Mouse (Mus musculus) heart, embryonic 16.5 days (tissue): ENCODE data around the gene Usp46. TPM values are rescaled to one million over a fixed set of nuclear protein-coding genes. Genes with fewer than 3 reads are reported as not detected.
A peak's percentile ranks its signal among the peaks of the same experiment; 100 is the strongest.

Experiments used
- ATAC-seq: fragments of 200-750 bp; cut with Nextera tagmentation; replicated peaks from 2 replicates; pipeline ENCODE4 v1.8.0; 2017; ENCODE audit warnings: moderate number of reproducible peaks; ENCODE audit not compliant: insufficient read depth, low FRiP score; ENCODE audit errors: extremely low read depth
- H3K27ac ChIP-seq: fragments of 300-500 bp; sonication (generic); 2 replicates; pipeline ENCODE4 v1.5.1; 2014; ENCODE audit warnings: mild to moderate bottlenecking, low read length, control low read depth, moderate library complexity
- H3K27me3 ChIP-seq: fragments of 300-500 bp; sonication (generic); 2 replicates; pipeline ENCODE4 v1.6.1; 2014; ENCODE audit warnings: low read length, mixed read lengths; ENCODE audit not compliant: control insufficient read depth, insufficient read depth
- H3K36me3 ChIP-seq: fragments of 300-500 bp; sonication (generic); 2 replicates; pipeline ENCODE4 v1.6.1; 2014; ENCODE audit not compliant: control insufficient read depth, insufficient read depth
- H3K4me1 ChIP-seq: fragments of 300-500 bp; sonication (generic); 2 replicates; pipeline ENCODE4 v1.6.1; 2014; ENCODE audit warnings: low read length, mixed read lengths; ENCODE audit not compliant: control insufficient read depth, insufficient read depth
- H3K4me2 ChIP-seq: fragments of 300-500 bp; sonication (generic); 2 replicates; pipeline ENCODE4 v1.6.1; 2014; ENCODE audit warnings: low read depth, mild to moderate bottlenecking, control low read depth, low read length
- H3K4me3 ChIP-seq: fragments of 300-500 bp; sonication (generic); 2 replicates; pipeline ENCODE4 v1.5.1; 2014; ENCODE audit warnings: mild to moderate bottlenecking, control low read depth, low read length
- H3K9ac ChIP-seq: fragments of 300-500 bp; sonication (generic); 2 replicates; pipeline ENCODE4 v1.6.1; 2014; ENCODE audit warnings: low read length, control low read depth
- H3K9me3 ChIP-seq: fragments of 300-500 bp; sonication (generic); replicated peaks from 2 replicates; pipeline ENCODE4 v1.6.1; 2016; ENCODE audit warnings: low read length; ENCODE audit not compliant: control insufficient read depth
- WGBS: fragments of 180-500 bp; shearing (Covaris S2); extraction: QIAGEN DNeasy Blood & Tissue Kit; methylation state at CpG from one replicate; pipeline ENCODE4 v1.1.7; 2014; 5-methylcytosine and 5-hydroxymethylcytosine counted together
- polyA plus RNA-seq: library from polyadenylated mRNA; unstranded; fragments of >200 nt; fragmentation: Nextera tagmentation; extraction: Ambion mirVana; gene quantifications from 2 replicates; pipeline ENCODE4 v1.2.1, GENCODE M21; 2015

Gene Usp46
- polyA plus RNA-seq, 1 experiment from 2014 or later = 27.8 TPM

DNA sequence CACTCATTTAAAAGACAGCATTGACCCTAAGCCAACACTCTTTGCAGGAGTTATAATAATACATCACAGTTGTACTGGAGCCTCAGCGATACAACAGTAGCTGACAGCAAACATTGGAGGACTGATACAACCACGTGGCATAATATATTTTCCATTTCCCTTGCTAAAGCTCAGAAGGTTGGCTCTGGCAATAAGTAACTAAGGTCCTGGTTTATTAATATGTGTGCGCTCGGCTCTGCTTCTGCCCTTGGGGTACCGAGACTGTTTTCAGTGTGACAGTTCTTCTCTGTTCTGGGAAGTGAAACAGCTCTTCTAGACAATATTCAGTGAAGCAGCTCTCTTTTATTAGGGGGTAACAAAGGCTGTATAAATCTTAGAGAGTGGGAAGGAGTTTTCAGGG, 50.7 kb downstream of the Usp46 start:
- 90% methylated on average over 5 of the region's 5 CpGs for WGBS
- Histone ChIP-seq H3K9me3 (0 out of 2 replicates have a peak, but pooled peaks cover 3% of the 10 kb centered on the region), H3K4me2 (no peak overlapping the region), H3K27ac (no peak overlapping the region), H3K27me3 (no peaks in the 10 kb centered on the region), H3K4me3 (no peak overlapping the region), H3K4me1 (no peaks in the 10 kb centered on the region), H3K36me3 (peaks cover 20% of the 10 kb centered on the region), H3K9ac (no peak overlapping the region)
- ATAC-seq = no peak

DNA sequence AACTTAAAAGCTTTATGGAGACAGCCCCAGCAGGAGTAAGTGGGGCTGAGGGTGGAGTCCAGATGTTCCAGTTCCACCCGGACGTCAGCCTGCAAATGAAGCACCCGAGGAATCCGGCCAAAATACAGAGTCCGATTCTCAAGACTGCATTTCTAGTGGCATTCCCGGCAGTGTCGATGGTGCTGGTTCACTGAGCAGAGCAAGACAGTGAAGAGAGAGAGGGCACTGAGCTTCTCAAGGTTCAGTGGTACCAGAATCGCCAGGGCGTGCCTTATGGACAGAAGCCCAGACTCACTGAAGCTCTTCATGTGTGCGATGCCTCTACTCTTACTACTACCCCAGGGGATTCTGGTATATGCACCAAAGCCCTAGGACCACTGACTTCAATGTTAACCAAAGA, 56.6 kb downstream of the Usp46 start:
- H3K4me2 ChIP-seq = no peak overlapping the region
- H3K36me3 ChIP-seq = peaks cover 22% of the 10 kb centered on the region
- no peaks in the 10 kb centered on the region for H3K9me3 ChIP-seq
- H3K27me3 ChIP-seq = no peaks in the 10 kb centered on the region
- no peak for ATAC-seq
- no peak overlapping the region for H3K27ac ChIP-seq
- no peak overlapping the region for H3K4me3 ChIP-seq
- 94% methylated on average over 10 of the region's 10 CpGs for WGBS
- no peak overlapping the region for H3K9ac ChIP-seq
- H3K4me1 ChIP-seq = peaks cover 12% of the 10 kb centered on the region

DNA sequence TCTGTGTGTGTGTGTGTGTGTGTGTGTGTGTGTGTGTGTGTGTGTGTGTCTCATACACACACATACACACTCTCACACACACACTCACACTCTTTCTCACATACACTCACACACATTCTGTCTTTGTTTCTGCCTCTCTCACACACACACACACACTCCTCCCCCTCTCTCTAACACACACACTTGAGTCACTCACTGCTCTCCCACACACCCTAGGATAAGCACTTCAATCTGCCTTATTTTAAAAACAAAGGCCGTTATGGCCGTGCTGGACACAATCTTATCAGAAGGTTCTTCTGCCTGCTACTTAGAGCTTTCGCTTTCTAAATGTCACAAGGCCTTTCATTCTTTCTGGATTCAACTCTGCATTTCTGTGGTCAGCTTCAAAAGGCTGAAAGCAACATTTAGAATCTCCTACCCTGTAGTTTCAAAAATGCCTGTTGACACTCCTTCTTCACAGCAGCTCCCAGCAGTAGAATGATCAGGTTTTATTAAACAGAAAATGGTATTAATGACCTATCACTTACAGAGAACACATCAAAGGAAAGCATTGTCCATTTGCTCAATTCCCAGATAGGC, 60.6 kb downstream of the Usp46 start:
- H3K36me3 ChIP-seq = peaks cover 30% of the 10 kb centered on the region
- no peak overlapping the region for H3K4me3 ChIP-seq
- peak overlapping the region; percentile 26; the same call in 1 of the 2 replicates for H3K9ac ChIP-seq
- H3K4me2 ChIP-seq = 0 out of 2 replicates have a peak overlapping the region, but pooled peaks have one; percentile 1
- H3K9me3 ChIP-seq = no peaks in the 10 kb centered on the region
- H3K27ac ChIP-seq = peak overlapping the region; percentile 75
- peak; percentile 46; the same call in 1 of the 2 replicates for ATAC-seq
- WGBS = 15% methylated on average over 3 of the region's 3 CpGs
- H3K4me1 ChIP-seq = peaks cover 12% of the 10 kb centered on the region
- H3K27me3 ChIP-seq = no peaks in the 10 kb centered on the region

DNA sequence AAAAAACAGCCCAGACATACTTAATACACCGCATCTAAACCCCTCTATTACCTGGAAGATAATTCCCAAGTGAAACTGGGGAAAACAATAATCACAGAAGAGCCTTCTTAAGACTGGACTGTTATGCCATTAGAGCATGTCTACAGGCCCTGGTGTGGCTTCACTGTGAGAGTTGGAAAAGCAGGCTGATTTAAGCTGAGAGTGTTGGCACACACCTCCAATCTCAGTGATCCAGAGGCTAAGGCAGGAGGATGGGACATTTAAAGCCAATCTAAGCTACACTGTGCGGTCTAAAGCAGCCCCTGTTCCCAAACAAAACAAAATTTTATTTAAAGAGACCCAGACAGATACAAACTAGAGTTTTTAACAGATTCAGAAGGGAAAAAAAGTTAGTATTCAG, 62.3 kb downstream of the Usp46 start:
- WGBS = 98% methylated on average over 2 of the region's 2 CpGs
- no peak for ATAC-seq
- Histone ChIP-seq H3K4me1 (peaks cover 12% of the 10 kb centered on the region), H3K9ac (no peak overlapping the region), H3K36me3 (peaks cover 40% of the 10 kb centered on the region), H3K27me3 (no peaks in the 10 kb centered on the region), H3K27ac (no peak overlapping the region), H3K4me3 (no peak overlapping the region), H3K9me3 (no peaks in the 10 kb centered on the region), H3K4me2 (no peak overlapping the region)

DNA sequence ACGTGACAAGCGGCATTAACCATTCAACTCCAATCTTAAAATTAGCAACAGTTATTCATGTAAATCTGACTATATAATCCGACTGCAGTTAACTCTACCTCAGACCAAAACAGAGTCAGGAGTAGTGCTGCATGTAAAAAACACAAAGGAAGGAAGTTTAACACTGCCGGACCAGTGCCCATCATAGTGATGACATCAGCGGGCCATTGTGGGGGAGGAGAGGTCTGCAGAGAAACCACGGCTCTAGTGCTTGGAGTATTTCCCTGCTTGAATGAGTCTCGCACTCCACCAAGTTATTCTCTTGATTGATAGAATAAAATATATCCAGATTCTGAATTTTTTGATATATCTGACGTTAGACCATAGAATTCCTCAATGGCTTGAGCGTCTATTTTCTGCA, 66.5 kb downstream of the Usp46 start:
- Histone ChIP-seq H3K27ac (no peak overlapping the region), H3K4me1 (peaks cover 5% of the 10 kb centered on the region; the same call in 1 of the 2 replicates), H3K9me3 (no peaks in the 10 kb centered on the region), H3K4me3 (no peak overlapping the region), H3K27me3 (no peaks in the 10 kb centered on the region), H3K9ac (no peak overlapping the region), H3K36me3 (peaks cover 37% of the 10 kb centered on the region), H3K4me2 (no peak overlapping the region)
- ATAC-seq = no peak
- 70% methylated on average over 9 of the region's 9 CpGs for WGBS

DNA sequence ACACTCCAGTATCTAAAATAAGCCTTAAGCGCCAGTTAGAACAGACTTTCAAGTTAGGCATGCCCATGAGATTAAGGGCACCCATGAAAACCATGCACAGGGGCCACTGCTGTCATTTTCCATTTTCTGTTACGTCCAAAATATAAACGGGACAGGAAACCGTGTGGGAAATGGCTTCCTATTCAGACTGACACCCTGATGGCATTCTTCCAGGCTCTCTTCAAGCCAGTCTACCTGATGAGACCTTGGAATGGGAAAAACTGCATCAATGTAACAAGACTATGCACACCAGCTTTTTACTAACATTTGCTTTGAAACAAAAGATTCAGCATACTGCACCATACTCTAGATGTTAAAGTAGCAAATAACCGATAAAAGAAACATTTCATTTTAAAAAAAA, 69.3 kb downstream of the Usp46 start:
- WGBS = 61% methylated on average over 5 of the region's 5 CpGs

DNA sequence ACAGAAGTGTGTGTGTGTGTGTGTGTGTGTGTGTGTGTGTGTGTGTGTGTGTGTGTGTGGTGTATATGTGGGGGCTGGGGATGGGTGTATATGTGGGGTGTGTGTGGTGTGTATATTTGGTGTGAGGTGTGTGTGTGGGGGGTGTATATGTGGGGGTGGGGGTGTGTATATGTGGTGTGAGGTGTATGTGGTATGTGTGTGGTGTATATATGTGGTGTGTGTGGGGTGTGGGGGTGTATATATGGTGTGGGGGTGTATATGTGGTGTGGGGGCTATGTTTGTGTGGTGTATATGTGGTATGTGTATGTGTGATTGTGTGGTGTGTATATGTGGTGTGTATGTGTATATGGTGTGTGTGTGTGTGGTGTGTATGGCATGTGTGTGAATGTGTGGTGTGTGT, 73.4 kb downstream of the Usp46 start:
- no peaks in the 10 kb centered on the region for H3K27me3 ChIP-seq
- no peak overlapping the region for H3K27ac ChIP-seq
- H3K4me1 ChIP-seq = peaks cover 5% of the 10 kb centered on the region; the same call in 1 of the 2 replicates
- ATAC-seq = no peak
- H3K4me2 ChIP-seq = no peak overlapping the region
- no peak overlapping the region for H3K4me3 ChIP-seq
- no peaks in the 10 kb centered on the region for H3K36me3 ChIP-seq
- no peaks in the 10 kb centered on the region for H3K9me3 ChIP-seq
- H3K9ac ChIP-seq = no peak overlapping the region

More for the DNA sequence above, 69.3 kb downstream of the Usp46 start:
- peaks cover 25% of the 10 kb centered on the region for H3K36me3 ChIP-seq
- H3K9ac ChIP-seq = no peak overlapping the region
- no peak overlapping the region for H3K27ac ChIP-seq
- no peak overlapping the region for H3K4me3 ChIP-seq
- H3K9me3 ChIP-seq = no peaks in the 10 kb centered on the region
- H3K4me2 ChIP-seq = no peak overlapping the region
- no peaks in the 10 kb centered on the region for H3K27me3 ChIP-seq
- H3K4me1 ChIP-seq = peaks cover 5% of the 10 kb centered on the region; the same call in 1 of the 2 replicates
- ATAC-seq = no peak

DNA sequence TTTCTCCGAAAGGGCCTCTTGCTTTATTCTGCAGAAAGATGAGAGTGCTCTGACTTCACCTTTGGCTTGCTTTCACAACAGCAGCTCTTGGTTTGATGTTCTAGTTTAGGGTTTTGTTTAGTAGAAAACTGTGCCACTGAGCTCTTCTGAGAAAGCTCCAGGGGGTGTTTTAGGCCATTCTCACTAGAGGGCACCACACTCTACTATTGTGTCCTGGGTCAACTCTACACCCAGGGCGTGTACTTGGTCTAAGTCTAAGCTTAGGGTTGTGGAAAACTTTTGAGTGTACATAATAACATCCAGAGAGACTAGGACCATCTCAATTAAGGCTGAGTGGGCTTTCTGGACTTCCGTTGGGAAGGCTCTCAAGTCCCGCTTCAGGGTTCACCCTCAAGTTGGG, 74.7 kb downstream of the Usp46 start:
- ATAC-seq = 0 out of 2 replicates have a peak, but pooled peaks have one; percentile 39
- no peaks in the 10 kb centered on the region for H3K27me3 ChIP-seq
- H3K27ac ChIP-seq = no peak overlapping the region
- H3K9me3 ChIP-seq = no peaks in the 10 kb centered on the region
- no peaks in the 10 kb centered on the region for H3K36me3 ChIP-seq
- H3K4me1 ChIP-seq = no peaks in the 10 kb centered on the region
- no peak overlapping the region for H3K4me3 ChIP-seq
- no peak overlapping the region for H3K9ac ChIP-seq
- H3K4me2 ChIP-seq = no peak overlapping the region
- 78% methylated on average over 4 of the region's 4 CpGs for WGBS

DNA sequence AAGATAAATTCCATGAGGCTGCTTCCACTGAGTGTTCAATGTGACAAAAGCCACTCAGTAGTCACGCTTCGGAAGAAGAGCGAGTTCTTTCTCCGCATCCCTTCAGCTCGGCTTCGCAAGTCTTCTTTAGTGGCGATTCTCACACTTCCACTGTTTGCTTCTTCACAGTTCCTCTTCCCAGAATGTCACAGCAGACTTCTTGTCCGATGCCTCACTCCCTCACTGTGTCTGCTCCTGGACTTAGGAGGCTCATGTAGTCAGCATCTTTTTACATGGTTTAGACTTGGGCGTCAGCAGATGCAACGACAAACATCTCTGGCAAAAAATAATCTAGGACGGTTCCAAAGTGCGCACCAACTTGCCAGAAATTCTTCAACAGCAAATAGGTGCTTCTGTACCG, 75.9 kb downstream of the Usp46 start:
- WGBS = 89% methylated on average over 13 of the region's 13 CpGs
- Histone ChIP-seq H3K4me1 (no peaks in the 10 kb centered on the region), H3K4me2 (no peak overlapping the region), H3K27ac (no peak overlapping the region), H3K9ac (no peak overlapping the region), H3K9me3 (no peaks in the 10 kb centered on the region), H3K27me3 (no peaks in the 10 kb centered on the region), H3K4me3 (no peak overlapping the region), H3K36me3 (no peaks in the 10 kb centered on the region)
- no peak for ATAC-seq
